Mouse (Mus musculus): ENCODE measurements around the gene Bcl2l1. TPM values are rescaled to one million over a fixed set of nuclear protein-coding genes. Genes with fewer than 3 reads are reported as not detected.

Bcl2l1 gene
- total and polyA plus RNA-seq, 3 experiments = 48.1 to 102 (median 51.9) TPM

DNA sequence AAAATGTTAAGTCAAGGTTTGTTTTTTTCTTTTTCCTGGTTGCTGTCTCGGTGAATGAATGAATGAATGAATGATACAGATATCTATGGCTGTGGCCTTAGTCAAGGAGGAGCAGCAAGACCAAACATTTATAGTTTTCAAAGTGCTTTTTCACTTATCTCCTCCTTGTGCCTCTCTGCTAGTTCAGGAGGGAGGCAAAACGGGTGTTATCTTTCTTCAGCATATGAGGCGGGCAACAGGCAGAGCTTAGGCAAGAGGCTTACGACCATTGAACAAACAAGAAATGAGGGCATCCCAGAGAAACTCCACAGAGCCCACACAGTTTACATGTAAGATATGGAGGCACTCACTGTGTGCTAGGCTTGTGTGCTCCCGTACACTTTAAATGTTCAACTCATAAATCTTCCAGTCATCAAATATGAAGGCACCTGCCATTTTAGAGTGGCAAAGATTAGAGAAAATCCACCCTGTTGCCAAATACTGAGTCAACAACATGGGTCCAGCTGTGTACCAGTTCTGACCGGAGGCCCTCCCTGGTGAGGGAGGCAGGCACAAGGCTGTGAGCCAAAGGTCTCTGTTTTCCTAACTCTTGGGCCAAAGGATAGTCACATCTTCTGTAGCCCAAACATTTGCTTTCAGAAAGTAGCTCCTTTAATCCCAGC, 17.2 kb downstream of the Bcl2l1 start:
- Histone ChIP-seq H3K27me3 (ENCODE audit: control insufficient read depth, insufficient read depth, low read length) (no peaks in the 10 kb centered on the region), H3K9ac (ENCODE audit: low read depth, low read length) (no peak overlapping the region), H3K36me3 (ENCODE audit: control insufficient read depth, insufficient read depth, low read length) (peaks cover 66% of the 10 kb centered on the region), H3K79me2 (replicated peaks; ENCODE audit: control insufficient read depth, insufficient read depth, low read length) (peaks cover 12% of the 10 kb centered on the region; the same call in 1 of the 2 replicates), H3K4me3 (no peak overlapping the region), H3K4me1 (ENCODE audit: control insufficient read depth, insufficient read depth, low read length) (peaks cover 56% of the 10 kb centered on the region), H3K27ac (peak overlapping the region; percentile 39)
- TF ChIP-seq POLR2A (IDR thresholded peaks at IDR 0.05; ENCODE audit: insufficient read depth, low read depth, low read length) (no peak), CTCF (IDR thresholded peaks at IDR 0.05) (no peak), EP300 (IDR thresholded peaks at IDR 0.05; ENCODE audit: insufficient read depth, low read depth, low read length) (no peak)
- intact Hi-C loops (cut with DNase I) = no loop called here
- peak in 1 of 2 experiments; percentile 26 for DNase-seq
- 65% methylated on average over 6 of the region's 6 CpGs for WGBS

DNA sequence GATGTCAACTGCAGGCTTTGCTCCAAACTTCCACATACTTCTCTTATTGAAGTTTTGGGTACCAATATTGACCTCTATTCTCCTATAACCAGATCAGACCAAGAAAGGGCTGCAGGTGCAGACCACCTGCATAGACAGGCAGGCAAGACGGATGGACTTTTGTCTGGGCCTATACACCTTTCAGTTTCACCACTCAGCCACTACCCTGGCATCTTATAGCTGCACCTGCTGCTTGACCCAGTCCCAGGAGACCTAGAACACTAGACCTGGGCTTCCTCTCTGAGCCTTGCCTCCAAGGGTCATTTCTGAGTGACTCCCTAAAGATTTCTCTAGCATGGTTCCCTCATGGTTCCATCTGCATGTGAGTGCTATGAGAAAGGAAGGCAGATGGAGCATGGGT, 18.3 kb downstream of the Bcl2l1 start:
- Histone ChIP-seq H3K4me3 (no peak overlapping the region), H3K27ac (no peak overlapping the region), H3K36me3 (ENCODE audit: control insufficient read depth, insufficient read depth, low read length) (peaks cover 61% of the 10 kb centered on the region), H3K79me2 (replicated peaks; ENCODE audit: control insufficient read depth, insufficient read depth, low read length) (peaks cover 12% of the 10 kb centered on the region; the same call in 1 of the 2 replicates), H3K27me3 (ENCODE audit: control insufficient read depth, insufficient read depth, low read length) (no peaks in the 10 kb centered on the region), H3K9ac (ENCODE audit: low read depth, low read length) (no peak overlapping the region), H3K4me1 (ENCODE audit: control insufficient read depth, insufficient read depth, low read length) (peaks cover 51% of the 10 kb centered on the region)
- 96% methylated on average over 1 of the region's 1 CpGs for WGBS
- DNase-seq = no peak
- TF ChIP-seq EP300 (IDR thresholded peaks at IDR 0.05; ENCODE audit: insufficient read depth, low read depth, low read length) (no peak), CTCF (IDR thresholded peaks at IDR 0.05) (no peak), POLR2A (IDR thresholded peaks at IDR 0.05; ENCODE audit: insufficient read depth, low read depth, low read length) (no peak)
- intact Hi-C loops (cut with DNase I) = no loop called here

DNA sequence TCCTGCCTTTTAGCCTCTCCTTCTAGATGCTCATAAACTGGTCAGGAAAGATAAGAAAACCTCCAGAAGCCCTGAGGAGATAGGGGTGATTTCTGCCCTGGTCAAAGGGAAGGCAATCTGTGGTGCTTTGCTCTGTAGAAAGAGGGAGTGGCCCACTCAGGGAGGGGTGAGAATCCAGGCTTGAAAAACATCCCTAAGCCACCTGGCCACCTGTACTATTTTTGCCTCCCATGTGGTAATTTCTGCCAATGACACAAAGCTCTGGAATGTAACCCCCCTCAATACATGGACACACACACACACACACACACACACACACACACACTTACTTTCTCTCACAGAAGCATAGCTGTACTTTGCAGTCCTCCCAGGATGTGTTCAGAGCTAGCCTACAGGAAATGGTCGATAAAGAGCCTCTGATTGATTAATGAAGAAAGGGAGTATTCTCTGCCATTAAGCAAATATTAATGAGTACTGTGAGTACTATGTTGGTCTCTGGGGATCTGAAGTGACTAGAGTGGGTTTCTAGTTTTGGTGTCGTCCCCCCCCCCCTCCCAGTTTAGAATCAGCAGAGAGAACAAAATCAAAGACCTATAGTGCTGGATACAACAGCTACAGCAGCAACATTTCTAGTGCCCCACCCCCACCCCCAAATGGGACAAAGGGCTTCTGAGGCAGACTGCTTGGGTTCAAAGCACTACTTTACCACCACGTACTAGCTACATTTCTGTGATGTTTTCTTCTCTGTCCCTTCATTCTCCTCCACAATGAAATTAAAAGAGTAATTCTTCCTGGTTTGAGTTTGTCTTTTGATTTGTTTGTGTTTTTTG, 20.0 kb downstream of the Bcl2l1 start:
- TF ChIP-seq POLR2A (IDR thresholded peaks at IDR 0.05; ENCODE audit: insufficient read depth, low read depth, low read length) (no peak), CTCF (IDR thresholded peaks at IDR 0.05) (no peak), EP300 (IDR thresholded peaks at IDR 0.05; ENCODE audit: insufficient read depth, low read depth, low read length) (no peak)
- intact Hi-C loops (cut with DNase I) = no loop called here

GRCm38 (mm10) chr2:152810158-152810941, 21.2 kb downstream of the Bcl2l1 start:
- peak overlapping the region; percentile 62 for H3K27ac ChIP-seq
- 54% methylated on average over 5 of the region's 5 CpGs for WGBS
- TF ChIP-seq EP300 (IDR thresholded peaks at IDR 0.05; ENCODE audit: insufficient read depth, low read depth, low read length) (no peak), CTCF (IDR thresholded peaks at IDR 0.05) (no peak), POLR2A (IDR thresholded peaks at IDR 0.05; ENCODE audit: insufficient read depth, low read depth, low read length) (no peak)
- H3K4me1 ChIP-seq (ENCODE audit: control insufficient read depth, insufficient read depth, low read length) = peaks cover 45% of the 10 kb centered on the region
- no peak overlapping the region for H3K4me3 ChIP-seq
- H3K36me3 ChIP-seq (ENCODE audit: control insufficient read depth, insufficient read depth, low read length) = peaks cover 70% of the 10 kb centered on the region
- intact Hi-C loops (cut with DNase I) = no loop called here
- H3K27me3 ChIP-seq (ENCODE audit: control insufficient read depth, insufficient read depth, low read length) = no peaks in the 10 kb centered on the region
- DNase-seq = peak; percentile 35 to 47
- H3K79me2 ChIP-seq (replicated peaks; ENCODE audit: control insufficient read depth, insufficient read depth, low read length) = peaks cover 9% of the 10 kb centered on the region
- no peak overlapping the region for H3K9ac ChIP-seq (ENCODE audit: low read depth, low read length)

More for the DNA sequence above, 20.0 kb downstream of the Bcl2l1 start:
- Histone ChIP-seq H3K27ac (peak overlapping the region; percentile 62), H3K36me3 (ENCODE audit: control insufficient read depth, insufficient read depth, low read length) (peaks cover 58% of the 10 kb centered on the region), H3K79me2 (replicated peaks; ENCODE audit: control insufficient read depth, insufficient read depth, low read length) (peaks cover 9% of the 10 kb centered on the region), H3K4me3 (no peak overlapping the region), H3K4me1 (ENCODE audit: control insufficient read depth, insufficient read depth, low read length) (peaks cover 42% of the 10 kb centered on the region), H3K27me3 (ENCODE audit: control insufficient read depth, insufficient read depth, low read length) (no peaks in the 10 kb centered on the region), H3K9ac (ENCODE audit: low read depth, low read length) (peak overlapping the region; percentile 35; the same call in 1 of the 2 replicates)
- WGBS = 47% methylated on average over 3 of the region's 3 CpGs
- peak in 1 of 2 experiments; percentile 22 for DNase-seq

DNA sequence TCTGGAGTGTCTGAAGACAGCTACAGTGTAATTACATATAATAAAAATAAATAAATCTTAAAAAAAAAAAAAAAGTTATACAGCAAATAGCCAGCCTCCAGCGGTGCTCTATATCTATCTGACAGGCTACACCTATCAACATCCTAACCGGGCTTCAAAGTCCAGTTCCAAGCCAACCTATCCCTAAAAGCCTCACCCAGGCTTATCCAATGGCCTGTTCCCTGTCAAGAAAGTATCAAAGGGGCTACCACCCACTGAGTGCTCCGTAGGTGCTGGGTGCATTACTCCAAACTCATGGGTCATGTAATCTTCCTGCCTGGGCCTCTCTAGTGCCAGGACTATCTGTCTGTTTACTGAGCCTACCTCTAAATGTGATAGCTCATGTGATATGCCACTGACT, 23.4 kb downstream of the Bcl2l1 start:
- H3K27ac ChIP-seq = peak overlapping the region; percentile 26; the same call in 1 of the 2 replicates
- H3K4me3 ChIP-seq = no peak overlapping the region
- 80% methylated on average over 3 of the region's 3 CpGs for WGBS
- peaks cover 43% of the 10 kb centered on the region for H3K4me1 ChIP-seq (ENCODE audit: control insufficient read depth, insufficient read depth, low read length)
- no peak overlapping the region for H3K9ac ChIP-seq (ENCODE audit: low read depth, low read length)
- peaks cover 6% of the 10 kb centered on the region for H3K79me2 ChIP-seq (replicated peaks; ENCODE audit: control insufficient read depth, insufficient read depth, low read length)
- DNase-seq = peak in 1 of 2 experiments; percentile 20
- TF ChIP-seq EP300 (IDR thresholded peaks at IDR 0.05; ENCODE audit: insufficient read depth, low read depth, low read length) = no peak
- intact Hi-C loops (cut with DNase I) = no loop called here
- no peaks in the 10 kb centered on the region for H3K27me3 ChIP-seq (ENCODE audit: control insufficient read depth, insufficient read depth, low read length)
- H3K36me3 ChIP-seq (ENCODE audit: control insufficient read depth, insufficient read depth, low read length) = peaks cover 70% of the 10 kb centered on the region
